Mouse (Mus musculus) midbrain, embryonic 16.5 days (tissue): ENCODE results near the gene Ssh1. TPM values are rescaled to one million over a fixed set of nuclear protein-coding genes. Genes with fewer than 3 reads are reported as not detected.

Source experiments
- ATAC-seq: fragments of 200-750 bp; cut with Nextera tagmentation; 2 replicates; pipeline ENCODE4 v1.8.0; 2017; ENCODE audit warnings: moderate TSS enrichment
- H3K27ac ChIP-seq: fragments of 300-500 bp; sonication (generic); 2 replicates; pipeline ENCODE4 v1.5.1; 2014; ENCODE audit warnings: mild to moderate bottlenecking, low read length, mixed read lengths
- H3K27me3 ChIP-seq: fragments of 300-500 bp; sonication (generic); 2 replicates; pipeline ENCODE4 v1.6.1; 2014; ENCODE audit warnings: low read depth, low read length, mixed read lengths; ENCODE audit not compliant: control insufficient read depth, insufficient read depth
- H3K36me3 ChIP-seq: fragments of 300-500 bp; sonication (generic); 2 replicates; pipeline ENCODE4 v1.6.1; 2014; ENCODE audit warnings: mild to moderate bottlenecking, low read length, moderate library complexity, mixed read lengths; ENCODE audit not compliant: control insufficient read depth, insufficient read depth
- H3K4me1 ChIP-seq: fragments of 300-500 bp; sonication (generic); 2 replicates; pipeline ENCODE4 v1.6.1; 2014; ENCODE audit warnings: mild to moderate bottlenecking, low read length, mixed read lengths; ENCODE audit not compliant: control insufficient read depth, insufficient read depth
- H3K4me2 ChIP-seq: fragments of 300-500 bp; sonication (generic); 2 replicates; pipeline ENCODE4 v1.6.1; 2014; ENCODE audit warnings: mild to moderate bottlenecking, low read length, mixed read lengths
- H3K4me3 ChIP-seq: fragments of 300-500 bp; sonication (generic); 2 replicates; pipeline ENCODE4 v1.5.1; 2014; ENCODE audit warnings: low read depth, mild to moderate bottlenecking, low read length, moderate library complexity, mixed read lengths
- H3K9ac ChIP-seq: fragments of 300-500 bp; sonication (generic); 2 replicates; pipeline ENCODE4 v1.6.1; 2014; ENCODE audit warnings: low read depth, low read length, mixed read lengths
- H3K9me3 ChIP-seq: fragments of 300-500 bp; sonication (generic); replicated peaks from 2 replicates; pipeline ENCODE4 v1.6.1; 2014; ENCODE audit warnings: mild to moderate bottlenecking, low read length, mixed read lengths; ENCODE audit not compliant: control insufficient read depth, poor library complexity, severe bottlenecking
- WGBS: fragments of 180-500 bp; shearing (Covaris S2); extraction: QIAGEN DNeasy Blood & Tissue Kit; methylation state at CpG from one replicate; pipeline ENCODE4 v1.1.7; 2014; 5-methylcytosine and 5-hydroxymethylcytosine counted together
- polyA plus RNA-seq: library from polyadenylated mRNA; unstranded; fragments of >200 nt; fragmentation: Nextera tagmentation; extraction: Ambion mirVana; gene quantifications from 2 replicates; pipeline ENCODE4 v1.2.1, GENCODE M21; 2015

Gene Ssh1
- polyA plus RNA-seq, 1 experiment from 2014 or later = 9.4 TPM

GRCm38 (mm10) chr5:113964972-113965371, 28.7 kb downstream of the Ssh1 start:
- Histone ChIP-seq H3K9ac (no peak overlapping the region), H3K9me3 (no peaks in the 10 kb centered on the region), H3K4me3 (no peak overlapping the region), H3K4me1 (no peaks in the 10 kb centered on the region), H3K27ac (no peak overlapping the region), H3K27me3 (no peaks in the 10 kb centered on the region), H3K36me3 (peaks cover 20% of the 10 kb centered on the region), H3K4me2 (no peak overlapping the region)
- no peak for ATAC-seq
- 92% methylated on average over 14 of the region's 14 CpGs for WGBS

GRCm38 (mm10) chr5:113961776-113962175, 31.9 kb downstream of the Ssh1 start:
- H3K27me3 ChIP-seq = no peaks in the 10 kb centered on the region
- H3K9ac ChIP-seq = no peak overlapping the region
- H3K36me3 ChIP-seq = peaks cover 14% of the 10 kb centered on the region
- H3K27ac ChIP-seq = no peak overlapping the region
- no peaks in the 10 kb centered on the region for H3K4me1 ChIP-seq
- H3K4me2 ChIP-seq = no peak overlapping the region
- ATAC-seq = no peak
- H3K4me3 ChIP-seq = no peak overlapping the region
- no peaks in the 10 kb centered on the region for H3K9me3 ChIP-seq
- WGBS = 84% methylated on average over 7 of the region's 7 CpGs

- Histone ChIP-seq H3K9me3 (no peaks in the 10 kb centered on the region), H3K27me3 (no peaks in the 10 kb centered on the region), H3K36me3 (peaks cover 7% of the 10 kb centered on the region), H3K4me1 (no peaks in the 10 kb centered on the region), H3K27ac (no peak overlapping the region), H3K4me3 (no peak overlapping the region), H3K4me2 (no peak overlapping the region), H3K9ac (no peak overlapping the region)
- 77% methylated on average over 8 of the region's 8 CpGs for WGBS
- ATAC-seq = no peak
Observed at GRCm38 (mm10) chr5:113960416-113960815, 33.3 kb downstream of the Ssh1 start.

- H3K4me2 ChIP-seq = no peak overlapping the region
- H3K27ac ChIP-seq = no peak overlapping the region
- peaks cover 5% of the 10 kb centered on the region for H3K36me3 ChIP-seq
- no peaks in the 10 kb centered on the region for H3K9me3 ChIP-seq
- peaks cover 2% of the 10 kb centered on the region; the same call in 1 of the 2 replicates for H3K4me1 ChIP-seq
- H3K9ac ChIP-seq = no peak overlapping the region
- no peaks in the 10 kb centered on the region for H3K27me3 ChIP-seq
- no peak overlapping the region for H3K4me3 ChIP-seq
- 12% methylated on average over 6 of the region's 6 CpGs for whole genome bisulfite sequencing
- no peak for ATAC-seq
Observed at GRCm38 (mm10) chr5:113959039-113959438, 34.7 kb downstream of the Ssh1 start.

GRCm38 (mm10) chr5:113956510-113956909, 37.2 kb downstream of the Ssh1 start:
- H3K4me1 ChIP-seq = peaks cover 2% of the 10 kb centered on the region; the same call in 1 of the 2 replicates
- 5% methylated on average over 4 of the region's 4 CpGs for WGBS
- no peak overlapping the region for H3K27ac ChIP-seq
- no peaks in the 10 kb centered on the region for H3K27me3 ChIP-seq
- 0 out of 2 replicates have a peak, but pooled peaks have one; percentile 61 for ATAC-seq
- no peak overlapping the region for H3K9ac ChIP-seq
- H3K9me3 ChIP-seq = no peaks in the 10 kb centered on the region
- peaks cover 17% of the 10 kb centered on the region for H3K36me3 ChIP-seq
- H3K4me3 ChIP-seq = no peak overlapping the region
- no peak overlapping the region for H3K4me2 ChIP-seq

GRCm38 (mm10) chr5:113955691-113956090, 38.0 kb downstream of the Ssh1 start:
- H3K27ac ChIP-seq = no peak overlapping the region
- no peak for ATAC-seq
- H3K36me3 ChIP-seq = peaks cover 24% of the 10 kb centered on the region
- no peaks in the 10 kb centered on the region for H3K27me3 ChIP-seq
- H3K9ac ChIP-seq = no peak overlapping the region
- H3K4me1 ChIP-seq = peaks cover 2% of the 10 kb centered on the region; the same call in 1 of the 2 replicates
- H3K4me2 ChIP-seq = no peak overlapping the region
- no peaks in the 10 kb centered on the region for H3K9me3 ChIP-seq
- 88% methylated on average over 8 of the region's 8 CpGs for WGBS
- no peak overlapping the region for H3K4me3 ChIP-seq

GRCm38 (mm10) chr5:113955281-113955680, 38.4 kb downstream of the Ssh1 start:
- no peak overlapping the region for H3K4me2 ChIP-seq
- H3K36me3 ChIP-seq = peaks cover 24% of the 10 kb centered on the region
- WGBS = 86% methylated on average over 5 of the region's 5 CpGs
- no peaks in the 10 kb centered on the region for H3K27me3 ChIP-seq
- H3K4me1 ChIP-seq = peaks cover 2% of the 10 kb centered on the region; the same call in 1 of the 2 replicates
- no peak overlapping the region for H3K27ac ChIP-seq
- no peak overlapping the region for H3K4me3 ChIP-seq
- ATAC-seq = no peak
- H3K9me3 ChIP-seq = no peaks in the 10 kb centered on the region
- H3K9ac ChIP-seq = no peak overlapping the region

GRCm38 (mm10) chr5:113954421-113954820, 39.3 kb downstream of the Ssh1 start:
- H3K9me3 ChIP-seq = no peaks in the 10 kb centered on the region
- H3K4me1 ChIP-seq = peaks cover 2% of the 10 kb centered on the region; the same call in 1 of the 2 replicates
- peaks cover 29% of the 10 kb centered on the region for H3K36me3 ChIP-seq
- 11% methylated on average over 7 of the region's 7 CpGs for WGBS
- H3K27me3 ChIP-seq = no peaks in the 10 kb centered on the region
- H3K4me3 ChIP-seq = no peak overlapping the region
- peak overlapping the region; percentile 65 for H3K27ac ChIP-seq
- no peak overlapping the region for H3K4me2 ChIP-seq
- peak; percentile 69; the same call in 1 of the 2 replicates for ATAC-seq
- H3K9ac ChIP-seq = no peak overlapping the region

GRCm38 (mm10) chr5:113952519-113952918, 41.2 kb downstream of the Ssh1 start:
- no peak overlapping the region for H3K4me2 ChIP-seq
- 90% methylated on average over 10 of the region's 10 CpGs for WGBS
- H3K9ac ChIP-seq = no peak overlapping the region
- peaks cover 33% of the 10 kb centered on the region for H3K36me3 ChIP-seq
- no peak overlapping the region for H3K27ac ChIP-seq
- H3K9me3 ChIP-seq = no peaks in the 10 kb centered on the region
- no peak for ATAC-seq
- peaks cover 2% of the 10 kb centered on the region; the same call in 1 of the 2 replicates for H3K4me1 ChIP-seq
- no peak overlapping the region for H3K4me3 ChIP-seq
- no peaks in the 10 kb centered on the region for H3K27me3 ChIP-seq
